Mouse (Mus musculus): ENCODE results near the gene Tmco1. TPM values are rescaled to one million over a fixed set of nuclear protein-coding genes. Genes with fewer than 3 reads are reported as not detected.
A peak's percentile ranks its signal among the peaks of the same experiment; 100 is the strongest.

The Tmco1 gene
- total RNA-seq, 2 experiments from 2014 or later, result 84.6 to 94.3 TPM

DNA sequence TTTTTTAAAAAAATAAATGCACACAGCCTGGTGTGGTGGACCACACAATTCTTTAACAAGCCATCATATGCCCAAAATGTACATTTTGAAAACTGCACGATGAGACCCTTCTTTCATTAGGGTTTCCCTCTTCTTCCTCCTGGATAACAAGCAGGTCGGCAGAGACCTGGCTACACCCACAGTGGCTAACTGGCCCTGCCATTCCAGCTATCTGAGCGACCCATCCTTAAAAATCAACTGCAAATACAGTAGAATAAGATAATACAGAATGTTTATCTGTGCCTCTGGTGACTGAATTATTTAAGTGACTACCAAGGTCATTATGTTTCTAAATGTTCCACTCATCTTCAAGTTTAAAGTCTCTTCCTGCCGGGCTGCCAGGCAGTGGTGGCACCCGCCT is 25.4 kb upstream of the Tmco1 start:
- intact Hi-C loops (cut with DNase I), result loop anchor here (1.0 kb wide), 1 partner anchor 11 kb away; no protein-coding TSS in a partner anchor
- no peak for DNase-seq

- peak in 1 of 2 experiments; percentile 63 for DNase-seq
- intact Hi-C loops (cut with DNase I), result loop anchor here (1.0 to 2.0 kb wide), 2 partner anchors 12 to 25 kb away; partner anchors contain the start of gene Tmco1
Observed at GRCm38 (mm10) chr1:167283441-167284257, 24.5 kb upstream of the Tmco1 start.

DNA sequence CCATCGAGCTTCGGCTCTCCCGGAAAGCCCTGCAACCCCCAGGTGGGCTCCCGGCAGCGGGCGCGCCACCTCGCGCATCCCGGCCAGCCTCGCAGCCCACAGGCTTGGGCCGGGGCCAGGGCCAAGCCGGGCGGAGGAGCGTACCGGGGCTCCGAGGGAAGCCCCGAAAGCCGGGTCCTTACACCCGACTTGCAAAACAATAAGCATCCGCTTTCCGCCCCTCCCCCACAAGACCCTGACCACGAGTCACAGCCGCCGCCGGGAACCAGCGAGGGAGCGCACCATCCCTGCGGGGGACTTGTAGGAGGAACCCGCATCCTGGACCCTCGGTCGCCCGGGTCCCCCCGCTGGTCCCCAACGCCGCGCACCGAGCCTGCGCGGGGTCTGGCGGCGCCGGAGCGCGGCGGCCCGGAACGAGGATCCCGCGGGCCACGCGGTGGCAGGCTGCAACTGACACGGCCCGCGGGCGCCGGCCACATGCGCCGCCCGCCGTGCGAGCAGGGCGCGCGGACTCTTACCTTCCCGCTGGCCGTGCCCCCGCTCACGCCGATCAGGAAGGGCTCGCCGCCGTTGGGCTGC is 23.8 kb upstream of the Tmco1 start:
- DNase-seq, result peak; percentile 79
- intact Hi-C loops (cut with DNase I), result loop anchor here (2.0 kb wide), 1 partner anchor 24 kb away; the partner anchor contains the start of gene Tmco1

DNA sequence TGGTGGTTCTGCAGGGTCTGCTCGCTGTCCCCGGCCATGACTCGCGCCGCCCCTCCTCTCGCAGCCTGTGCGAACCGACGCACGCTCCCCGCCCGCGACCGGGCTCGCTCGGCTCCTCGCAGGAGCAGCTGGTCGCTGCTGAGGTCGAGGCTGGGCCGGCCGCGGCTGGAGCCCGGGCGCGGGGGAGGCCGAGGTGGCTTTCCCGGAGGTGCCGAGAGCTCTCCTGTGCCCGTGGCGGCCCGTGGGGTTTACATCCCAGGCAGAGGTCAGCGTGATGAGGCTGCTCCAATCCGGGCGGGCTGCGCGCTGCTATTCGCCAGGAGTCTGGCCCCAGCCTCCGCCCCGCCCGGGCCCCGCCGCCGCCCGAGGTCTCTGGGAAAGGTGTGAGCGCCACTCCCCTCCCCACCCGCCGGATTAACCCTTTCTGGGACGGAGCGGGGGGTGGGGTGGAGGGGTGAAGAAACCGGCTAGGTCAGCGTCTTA is 23.3 kb upstream of the Tmco1 start:
- intact Hi-C loops (cut with DNase I), result loop anchor here (2.0 kb wide), 1 partner anchor 24 kb away; the partner anchor contains the start of gene Tmco1
- peak; percentile 90 to 91 for DNase-seq

- no peak for DNase-seq
- intact Hi-C loops (cut with DNase I), result loop anchor here (2.0 kb wide), 1 partner anchor 24 kb away; the partner anchor contains the start of gene Tmco1
Observed at GRCm38 (mm10) chr1:167285320-167285355, 23.0 kb upstream of the Tmco1 start, which contains the start of gene Uck2. Uck2 (minus strand) TSS chr1:167285320.

DNA sequence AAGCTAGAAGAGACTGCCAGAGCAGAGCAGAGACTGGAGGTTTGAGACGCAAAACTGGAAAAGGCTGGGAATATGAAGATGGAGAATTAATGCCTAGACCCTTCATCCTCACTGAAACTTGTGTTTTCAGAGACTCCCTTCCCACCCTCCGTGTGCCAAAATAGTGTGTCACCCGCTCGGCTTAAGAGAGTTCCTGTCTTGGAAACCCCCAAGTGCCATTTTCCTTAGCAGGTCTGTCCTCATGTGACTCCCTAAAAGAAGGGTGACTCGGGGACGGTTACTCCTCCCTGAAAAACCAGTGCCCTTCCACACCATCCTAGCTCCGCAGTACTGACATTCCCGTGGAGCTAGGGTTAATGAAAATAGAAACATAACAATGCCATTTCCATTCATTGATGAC is 22.8 kb upstream of the Tmco1 start:
- DNase-seq, result no peak
- intact Hi-C loops (cut with DNase I), result loop anchor here (2.0 kb wide), 1 partner anchor 23 kb away; the partner anchor contains the start of gene Tmco1

GRCm38 (mm10) chr1:167287156-167287555 is 21.0 kb upstream of the Tmco1 start:
- no peak for DNase-seq
- intact Hi-C loops (cut with DNase I), result no loop called here

- DNase-seq, result peak in 1 of 2 experiments; percentile 30
- intact Hi-C loops (cut with DNase I), result no loop called here
Observed at GRCm38 (mm10) chr1:167288665-167289538, 19.3 kb upstream of the Tmco1 start.

- DNase-seq, result no peak
Observed at GRCm38 (mm10) chr1:167289567-167290262, 18.5 kb upstream of the Tmco1 start.

DNA sequence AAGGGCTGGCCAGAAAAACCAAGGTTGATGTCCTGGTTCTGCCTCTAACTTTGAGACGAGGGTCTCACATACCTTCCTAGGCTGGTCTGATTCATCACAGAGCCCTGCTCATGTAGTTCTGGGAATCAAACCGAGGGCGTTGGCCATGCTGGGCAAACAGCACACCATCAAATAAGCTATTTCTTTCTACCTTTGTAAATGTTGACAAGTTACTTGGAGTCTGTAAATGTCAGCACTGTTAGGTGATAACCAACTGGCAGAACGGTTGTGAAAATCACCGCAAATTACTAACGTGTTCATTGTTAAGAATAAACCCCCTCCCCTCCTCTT is 17.9 kb upstream of the Tmco1 start:
- intact Hi-C loops (cut with DNase I), result no loop called here
- no peak for DNase-seq

More at GRCm38 (mm10) chr1:167289567-167290262, 18.5 kb upstream of the Tmco1 start:
- intact Hi-C loops (cut with DNase I), result no loop called here

GRCm38 (mm10) chr1:167291610-167292009 is 16.6 kb upstream of the Tmco1 start:
- no peak for DNase-seq
- intact Hi-C loops (cut with DNase I), result no loop called here

DNA sequence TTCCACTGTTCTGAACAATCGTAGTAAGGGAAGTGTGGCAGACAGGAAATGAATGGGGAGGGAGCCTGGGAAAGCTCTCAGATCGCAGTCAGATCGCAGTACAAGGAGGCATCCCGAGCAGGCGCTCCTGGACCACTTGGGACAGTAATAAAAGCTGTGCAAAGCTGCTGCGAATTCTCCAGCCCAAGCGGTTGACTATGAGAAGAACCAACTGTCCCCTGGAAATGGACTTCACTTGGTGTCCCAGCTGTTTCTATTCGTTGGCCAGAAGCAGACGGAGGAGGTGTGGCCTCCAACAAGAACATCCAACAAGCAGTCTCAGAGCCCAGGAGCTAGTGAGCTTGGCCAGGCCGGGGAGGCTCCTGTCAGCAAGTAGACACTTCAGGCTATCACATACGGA is 15.7 kb upstream of the Tmco1 start:
- intact Hi-C loops (cut with DNase I), result no loop called here
- DNase-seq, result peak; percentile 79 to 80

DNA sequence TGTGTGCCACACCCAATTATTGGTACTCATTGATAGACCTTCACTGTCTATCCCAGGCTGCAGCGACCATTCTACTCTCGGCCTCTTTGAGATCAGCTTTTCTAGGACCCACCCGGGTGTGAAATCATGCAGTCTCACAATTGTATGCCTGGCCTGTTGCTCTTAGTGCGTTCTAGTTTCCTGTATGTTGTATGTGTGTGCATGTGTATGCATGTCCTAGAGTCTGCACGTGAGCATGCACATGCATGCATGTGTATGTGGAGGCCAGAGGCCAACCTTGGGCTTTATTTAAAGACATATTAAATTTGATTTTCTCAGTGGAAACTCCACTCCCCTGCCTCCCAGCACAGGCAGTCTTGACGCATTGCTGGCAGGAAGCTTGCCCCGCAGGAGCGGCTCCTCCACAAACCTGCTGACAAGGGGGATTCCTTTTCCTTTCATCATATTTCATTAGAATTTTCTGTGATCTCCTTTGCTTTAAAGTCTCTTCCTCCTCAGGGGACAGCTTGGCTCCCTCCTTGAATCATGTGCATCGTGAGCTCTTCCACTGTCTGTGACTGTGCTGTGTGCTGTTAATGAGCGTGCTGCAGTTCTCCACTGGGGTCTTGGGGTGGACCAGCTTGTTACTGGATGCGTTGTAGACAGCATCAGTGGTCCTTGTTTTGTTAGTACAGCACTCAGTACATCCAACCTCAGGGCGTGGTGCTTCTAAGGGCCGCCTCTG is 12.3 kb upstream of the Tmco1 start:
- intact Hi-C loops (cut with DNase I), result no loop called here

DNA sequence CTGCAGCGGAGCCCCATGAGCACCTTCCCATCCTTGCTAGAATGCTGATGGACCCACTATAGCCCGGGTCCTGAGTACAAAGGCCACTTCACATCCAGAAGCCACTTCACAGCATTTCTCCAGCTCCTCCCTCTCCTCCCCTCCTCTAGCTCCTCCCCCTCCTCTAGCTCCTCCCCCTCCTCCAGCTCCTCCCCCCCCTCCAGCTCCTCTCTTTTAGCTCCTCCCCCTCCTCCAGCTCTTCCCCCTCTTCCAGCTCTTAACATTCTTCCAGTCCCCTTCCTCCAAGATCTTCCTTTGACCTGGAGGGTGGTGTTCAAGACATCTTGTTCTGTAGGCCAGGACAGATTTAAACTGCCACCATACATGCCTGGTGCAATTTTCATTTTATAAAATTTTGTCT is 8.1 kb upstream of the Tmco1 start:
- no peak for DNase-seq
- intact Hi-C loops (cut with DNase I), result no loop called here

More for the DNA sequence above, 12.3 kb upstream of the Tmco1 start:
- DNase-seq, result no peak

- DNase-seq, result no peak
- intact Hi-C loops (cut with DNase I), result no loop called here
Observed at GRCm38 (mm10) chr1:167305501-167306137, 2.6 kb upstream of the Tmco1 start.

DNA sequence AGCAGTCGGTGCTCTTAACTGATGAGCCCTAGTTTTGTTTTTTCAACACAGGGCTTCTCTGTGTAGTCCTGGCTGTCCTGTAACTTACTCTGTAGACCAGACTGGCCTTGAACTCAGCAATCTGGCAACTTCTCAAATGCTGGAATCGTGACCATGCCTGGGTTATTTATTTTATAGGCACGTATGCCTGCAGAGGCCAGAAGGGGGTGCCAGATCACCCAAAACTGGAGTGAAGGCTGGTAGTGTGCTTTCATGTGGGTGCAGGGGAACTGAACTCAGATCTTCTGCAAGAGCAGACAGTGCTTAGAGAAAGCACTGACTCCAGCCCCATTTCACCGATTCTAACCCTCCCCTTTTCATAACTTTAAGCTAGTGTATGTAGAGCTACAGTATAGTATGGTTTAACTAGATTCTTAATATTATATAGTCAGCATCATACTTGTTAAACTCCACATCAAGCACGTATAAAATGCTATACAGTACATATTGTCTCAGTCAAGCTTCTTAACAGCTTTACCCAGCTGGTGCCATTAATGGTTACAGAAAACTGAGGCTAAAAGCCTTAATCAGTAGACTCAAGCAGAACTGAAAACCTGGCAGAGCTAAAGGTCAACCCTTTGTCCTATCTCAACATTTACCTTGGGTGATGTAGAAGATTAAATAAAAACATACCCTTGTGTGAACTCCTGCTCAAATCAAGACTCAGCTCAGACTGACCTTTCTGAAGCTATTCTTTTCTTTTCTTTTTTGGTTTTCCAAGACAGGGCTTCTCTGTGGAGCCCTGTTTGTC is 1.5 kb upstream of the Tmco1 start:
- intact Hi-C loops (cut with DNase I), result no loop called here

DNA sequence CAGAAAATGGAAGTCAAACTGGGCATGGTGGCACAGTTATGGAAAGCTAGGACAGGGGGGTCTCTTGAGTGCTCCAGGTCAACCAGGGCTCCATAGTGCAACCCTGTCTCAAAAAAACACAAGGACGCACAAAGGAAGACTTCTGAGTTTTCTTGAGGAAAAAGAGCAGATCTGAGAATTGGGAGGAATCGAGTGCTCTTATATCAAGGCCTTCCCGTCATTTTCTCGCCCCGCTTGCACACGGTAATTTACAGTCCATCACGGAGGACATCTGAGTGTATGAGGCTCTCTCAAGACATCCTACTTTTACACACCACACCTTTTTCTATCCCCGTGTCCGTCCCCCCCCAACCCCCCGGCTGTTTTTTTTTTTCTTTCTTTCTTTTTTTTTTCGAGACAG is 504 bp upstream of the Tmco1 start:
- intact Hi-C loops (cut with DNase I), result loop anchor here (2.0 kb wide), 3 partner anchors 23 to 87 kb away; partner anchors contain the start of gene Uck2
- DNase-seq, result no peak

More for the DNA sequence above, 1.5 kb upstream of the Tmco1 start:
- peak; percentile 47 to 54 for DNase-seq

DNA sequence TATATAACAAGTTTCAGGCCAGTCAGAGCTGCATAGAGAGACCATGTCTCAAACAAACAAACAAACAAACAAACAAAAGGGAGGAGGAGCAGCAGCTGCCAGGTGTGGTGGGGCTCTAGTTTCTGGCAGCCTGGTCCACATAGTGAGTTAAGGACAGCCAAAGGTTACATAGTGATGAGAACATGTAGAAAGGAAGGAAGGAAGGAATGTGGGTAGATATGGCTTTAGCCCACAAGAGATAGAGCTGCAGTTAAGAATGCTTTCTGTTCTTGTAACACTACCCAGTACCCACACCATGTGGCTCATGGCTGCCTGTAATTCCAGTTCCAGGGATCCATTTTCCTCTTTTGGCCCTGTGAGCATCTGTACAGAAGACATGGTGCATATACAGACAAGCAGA is 4.2 kb downstream of the Tmco1 start:
- intact Hi-C loops (cut with DNase I), result no loop called here
- DNase-seq, result no peak

DNA sequence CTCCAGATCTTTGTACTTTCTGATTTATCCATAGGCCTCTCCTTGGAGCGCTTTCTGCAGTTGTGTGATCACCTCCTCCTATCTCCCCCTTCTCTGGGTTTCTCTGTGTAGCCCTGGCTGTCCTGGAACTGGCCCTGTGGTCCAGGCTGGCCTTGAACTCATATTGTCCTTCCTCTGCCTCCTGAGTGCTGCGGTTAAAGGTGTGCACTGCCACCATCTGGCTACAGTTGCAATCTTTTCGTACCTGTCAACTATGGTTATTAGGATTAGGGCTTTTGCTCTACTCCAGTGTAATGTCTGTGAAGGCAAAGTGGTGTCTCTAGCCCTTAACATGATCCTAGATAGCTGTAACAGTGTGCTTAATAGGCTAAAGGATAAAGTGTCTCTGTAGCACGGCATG is 5.0 kb downstream of the Tmco1 start:
- intact Hi-C loops (cut with DNase I), result no loop called here
- no peak for DNase-seq
